Mouse (Mus musculus) neural tube, embryonic 14.5 days (tissue): ENCODE data around the gene Ercc8. TPM values are rescaled to one million over a fixed set of nuclear protein-coding genes. Genes with fewer than 3 reads are reported as not detected.

Experiments
- ATAC-seq: fragments of 200-750 bp; cut with Nextera tagmentation; 2 replicates; pipeline ENCODE4 v1.8.0; 2017; ENCODE audit warnings: low read depth, mild to moderate bottlenecking, moderate TSS enrichment, moderate library complexity
- H3K27ac ChIP-seq: fragments of 300-500 bp; sonication (generic); 2 replicates; pipeline ENCODE4 v1.5.1; 2014; ENCODE audit warnings: low read depth, mild to moderate bottlenecking, control low read depth, low read length, moderate library complexity, mixed read lengths
- H3K27me3 ChIP-seq: fragments of 300-500 bp; sonication (generic); 2 replicates; pipeline ENCODE4 v1.6.1; 2014; ENCODE audit warnings: low read length; ENCODE audit not compliant: control insufficient read depth, insufficient read depth
- H3K36me3 ChIP-seq: fragments of 300-500 bp; sonication (generic); 2 replicates; pipeline ENCODE4 v1.6.1; 2014; ENCODE audit warnings: low read length, mixed read lengths; ENCODE audit not compliant: control insufficient read depth, insufficient read depth
- H3K4me1 ChIP-seq: fragments of 300-500 bp; sonication (generic); 2 replicates; pipeline ENCODE4 v1.6.1; 2014; ENCODE audit warnings: low read length; ENCODE audit not compliant: control insufficient read depth, insufficient read depth
- H3K4me2 ChIP-seq: fragments of 300-500 bp; sonication (generic); 2 replicates; pipeline ENCODE4 v1.6.1; 2014; ENCODE audit warnings: mild to moderate bottlenecking, low read depth, low read length, control low read depth
- H3K4me3 ChIP-seq: fragments of 300-500 bp; sonication (generic); 2 replicates; pipeline ENCODE4 v1.5.1; 2014; ENCODE audit warnings: low read depth, low read length, control low read depth, mixed read lengths
- H3K9ac ChIP-seq: fragments of 300-500 bp; sonication (generic); replicated peaks from 2 replicates; pipeline ENCODE4 v1.6.1; 2014; ENCODE audit warnings: low read depth, mild to moderate bottlenecking, control low read depth, low read length, mixed read lengths
- H3K9me3 ChIP-seq: fragments of 300-500 bp; sonication (generic); 2 replicates; pipeline ENCODE4 v1.6.1; 2016; ENCODE audit warnings: low read length; ENCODE audit not compliant: control insufficient read depth
- WGBS: fragments of 180-500 bp; shearing (Covaris S2); extraction: QIAGEN DNeasy Blood & Tissue Kit; methylation state at CpG from one replicate; pipeline ENCODE4 v1.1.7; 2014; 5-methylcytosine and 5-hydroxymethylcytosine counted together
- polyA plus RNA-seq: library from polyadenylated mRNA; unstranded; fragments of >200 nt; fragmentation: Nextera tagmentation; extraction: Ambion mirVana; gene quantifications from 2 replicates; pipeline ENCODE4 v1.2.1, GENCODE M21; 2014

Ercc8 gene
- polyA plus RNA-seq, 1 experiment from 2014 or later = 37.5 TPM

GRCm38 (mm10) chr13:108204857-108205256 is 46.3 kb downstream of the Ercc8 start:
- Histone ChIP-seq H3K27me3 (no peaks in the 10 kb centered on the region), H3K4me3 (no peak overlapping the region), H3K4me2 (no peak overlapping the region), H3K36me3 (no peaks in the 10 kb centered on the region), H3K4me1 (no peaks in the 10 kb centered on the region), H3K27ac (no peak overlapping the region), H3K9me3 (no peaks in the 10 kb centered on the region), H3K9ac (no peak overlapping the region)
- 87% methylated on average over 3 of the region's 3 CpGs for WGBS
- no peak for ATAC-seq

- Histone ChIP-seq H3K4me2 (no peak overlapping the region), H3K27ac (no peak overlapping the region), H3K27me3 (no peaks in the 10 kb centered on the region), H3K36me3 (no peaks in the 10 kb centered on the region), H3K4me3 (no peak overlapping the region), H3K4me1 (no peaks in the 10 kb centered on the region), H3K9me3 (no peaks in the 10 kb centered on the region), H3K9ac (no peak overlapping the region)
- 90% methylated on average over 2 of the region's 2 CpGs for WGBS
- ATAC-seq = no peak
Measured at GRCm38 (mm10) chr13:108207447-108207846, 48.9 kb downstream of the Ercc8 start.

DNA sequence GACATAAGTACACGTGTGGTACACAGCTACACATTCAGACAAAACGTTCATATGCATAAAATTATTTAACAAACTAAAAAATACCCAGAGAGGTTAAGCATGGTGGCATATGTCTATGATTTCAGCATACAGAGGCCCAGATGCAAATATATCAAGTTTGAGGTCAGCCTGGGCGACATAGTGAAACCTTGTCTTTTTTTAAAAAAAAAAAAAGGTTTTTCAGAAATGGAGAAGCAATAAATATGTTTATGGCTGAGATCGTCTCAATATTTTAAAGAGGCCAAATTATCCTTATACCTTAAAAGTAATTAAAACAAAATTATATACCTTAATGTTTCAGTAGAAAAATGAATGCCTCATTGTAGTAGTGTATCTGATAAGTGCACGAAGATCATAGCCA is 49.6 kb downstream of the Ercc8 start:
- Histone ChIP-seq H3K4me2 (no peak overlapping the region), H3K4me1 (no peaks in the 10 kb centered on the region), H3K4me3 (no peak overlapping the region), H3K9me3 (no peaks in the 10 kb centered on the region), H3K27me3 (no peaks in the 10 kb centered on the region), H3K27ac (no peak overlapping the region), H3K9ac (no peak overlapping the region), H3K36me3 (no peaks in the 10 kb centered on the region)
- no peak for ATAC-seq
- WGBS = 70% methylated on average over 5 of the region's 5 CpGs

DNA sequence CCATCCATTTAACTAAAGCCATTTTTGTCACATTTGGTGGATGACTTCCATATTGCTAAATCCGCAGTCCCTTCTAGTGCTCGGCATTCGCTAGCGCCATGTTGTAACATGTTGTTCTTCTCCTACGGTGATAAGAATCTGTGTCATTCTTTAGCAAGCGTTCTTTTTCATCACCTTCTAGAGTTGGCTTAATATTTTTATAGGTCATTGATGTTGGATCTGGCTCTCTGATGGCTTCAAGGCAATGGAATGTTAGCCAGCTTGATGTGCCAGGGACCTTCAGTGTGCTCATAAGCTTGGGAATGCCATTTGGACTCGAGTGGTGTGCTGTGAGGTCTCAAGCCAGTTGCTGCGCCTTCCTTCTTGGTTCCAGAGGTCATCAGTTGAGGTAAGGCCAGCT is 52.4 kb downstream of the Ercc8 start:
- Histone ChIP-seq H3K36me3 (no peaks in the 10 kb centered on the region), H3K4me2 (no peak overlapping the region), H3K4me1 (no peaks in the 10 kb centered on the region), H3K9ac (no peak overlapping the region), H3K27ac (no peak overlapping the region), H3K4me3 (no peak overlapping the region), H3K9me3 (no peaks in the 10 kb centered on the region), H3K27me3 (peaks cover 8% of the 10 kb centered on the region)
- ATAC-seq = no peak
- WGBS = 93% methylated on average over 8 of the region's 8 CpGs

- 55% methylated on average over 5 of the region's 5 CpGs for WGBS
- no peak for ATAC-seq
- Histone ChIP-seq H3K27me3 (peaks cover 11% of the 10 kb centered on the region), H3K27ac (no peak overlapping the region), H3K4me3 (no peak overlapping the region), H3K4me1 (no peaks in the 10 kb centered on the region), H3K9ac (no peak overlapping the region), H3K36me3 (no peaks in the 10 kb centered on the region), H3K9me3 (no peaks in the 10 kb centered on the region), H3K4me2 (no peak overlapping the region)
Measured at GRCm38 (mm10) chr13:108212397-108213018, 54.0 kb downstream of the Ercc8 start.

- ATAC-seq = peak; percentile 92
- no peak within 1 kb of the TSS for H3K27ac ChIP-seq
Measured at GRCm38 (mm10) chr13:108214081-108214484, 55.6 kb downstream of the Ercc8 start, which contains the start of gene Elovl7. Elovl7 (plus strand) TSS chr13:108214404.

DNA sequence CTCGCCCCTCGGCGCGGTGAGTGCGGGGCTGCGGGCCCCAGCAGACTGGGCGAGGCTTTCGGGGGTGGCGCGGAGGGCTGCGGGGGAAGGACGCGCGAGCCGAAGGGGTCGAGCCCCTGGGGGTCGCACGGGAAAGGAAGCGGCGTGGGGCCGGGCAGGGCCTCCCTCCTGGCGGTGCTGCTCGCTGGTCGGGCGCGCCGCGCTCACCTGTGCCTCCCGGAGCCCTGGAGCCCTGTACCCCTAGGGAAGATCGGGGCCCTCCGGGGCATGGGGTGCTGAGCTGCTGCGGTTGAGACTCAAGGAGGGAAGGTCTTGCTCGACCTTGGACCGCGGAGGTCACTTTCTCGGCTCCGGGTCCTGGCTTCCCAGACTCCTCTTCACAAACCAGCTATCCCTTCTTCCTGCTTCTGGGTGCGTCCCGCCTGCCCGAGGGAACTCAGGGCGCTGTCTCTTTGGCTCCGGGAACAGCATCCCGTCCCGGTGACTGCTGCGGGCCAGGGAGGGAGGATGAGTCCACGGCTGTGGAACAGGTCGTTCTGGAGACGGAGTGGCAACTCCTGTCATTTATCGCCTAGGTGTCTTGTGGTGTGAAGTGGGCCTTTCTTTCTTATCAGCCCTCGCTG is 56.1 kb downstream of the Ercc8 start:
- Histone ChIP-seq H3K4me3 (peak overlapping the region; percentile 64), H3K36me3 (no peaks in the 10 kb centered on the region), H3K27me3 (peaks cover 11% of the 10 kb centered on the region), H3K27ac (no peak overlapping the region), H3K9me3 (no peaks in the 10 kb centered on the region), H3K4me2 (peak overlapping the region; percentile 100), H3K4me1 (no peaks in the 10 kb centered on the region), H3K9ac (peak overlapping the region; percentile 66)
- under 1% methylated on average over 31 of the region's 50 CpGs for WGBS
- peak; percentile 73 for ATAC-seq

More at GRCm38 (mm10) chr13:108214081-108214484, 55.6 kb downstream of the Ercc8 start, which contains the start of gene Elovl7:
- H3K4me3 ChIP-seq = peak within 1 kb of the TSS; percentile 64
- no peaks in the 10 kb centered on the region for H3K9me3 ChIP-seq
- under 1% methylated on average over 22 of the region's 40 CpGs for WGBS
- H3K4me2 ChIP-seq = peak within 1 kb of the TSS; percentile 100
- H3K9ac ChIP-seq = peak within 1 kb of the TSS; percentile 66
- H3K4me1 ChIP-seq = no peaks in the 10 kb centered on the region
- H3K27me3 ChIP-seq = peaks cover 11% of the 10 kb centered on the region
- H3K36me3 ChIP-seq = no peaks in the 10 kb centered on the region

GRCm38 (mm10) chr13:108215231-108215780 is 56.8 kb downstream of the Ercc8 start:
- no peaks in the 10 kb centered on the region for H3K4me1 ChIP-seq
- H3K4me3 ChIP-seq = peak overlapping the region; percentile 64
- H3K9me3 ChIP-seq = no peaks in the 10 kb centered on the region
- 4% methylated on average over 12 of the region's 12 CpGs for WGBS
- H3K4me2 ChIP-seq = peak overlapping the region; percentile 100
- no peak; the same call in 1 of the 2 replicates for ATAC-seq
- H3K27ac ChIP-seq = no peak overlapping the region
- H3K9ac ChIP-seq = no peak overlapping the region
- no peaks in the 10 kb centered on the region for H3K36me3 ChIP-seq
- peaks cover 11% of the 10 kb centered on the region for H3K27me3 ChIP-seq

- H3K9ac ChIP-seq = no peak overlapping the region
- H3K27ac ChIP-seq = no peak overlapping the region
- H3K36me3 ChIP-seq = no peaks in the 10 kb centered on the region
- 74% methylated on average over 7 of the region's 7 CpGs for WGBS
- no peak overlapping the region for H3K4me2 ChIP-seq
- no peaks in the 10 kb centered on the region for H3K4me1 ChIP-seq
- no peak for ATAC-seq
- H3K4me3 ChIP-seq = no peak overlapping the region
- peaks cover 3% of the 10 kb centered on the region; the same call in 1 of the 2 replicates for H3K27me3 ChIP-seq
- no peaks in the 10 kb centered on the region for H3K9me3 ChIP-seq
Measured at GRCm38 (mm10) chr13:108219773-108220172, 61.2 kb downstream of the Ercc8 start.
